Mouse (Mus musculus) layer of hippocampus, adult 8-10 months (tissue): ENCODE measurements around the gene Fry. TPM values are rescaled to one million over a fixed set of nuclear protein-coding genes. Genes with fewer than 3 reads are reported as not detected.

Source experiments
- DNase-seq, 2 experiments: peaks; one replicate each; pipeline ENCODE4 v3.0.0; 2022; ENCODE audit warnings: low spot score in 2 of 2
- total RNA-seq, 4 experiments: library from RNA; stranded (reverse); gene quantifications; 2 replicates each; pipeline ENCODE4 v1.2.4; 2022

The Fry gene
- total RNA-seq, 4 experiments from 2014 or later = 173 to 253 (median 207) TPM

- no peak for DNase-seq
Measured at GRCm38 (mm10) chr5:150384272-150385215, 266.1 kb downstream of the Fry start.

- DNase-seq = no peak
Measured at GRCm38 (mm10) chr5:150385224-150385623, 266.8 kb downstream of the Fry start.

GRCm38 (mm10) chr5:150388623-150389022, 270.2 kb downstream of the Fry start:
- DNase-seq = no peak

GRCm38 (mm10) chr5:150389589-150390377, 271.3 kb downstream of the Fry start:
- no peak for DNase-seq

- DNase-seq = no peak
Measured at GRCm38 (mm10) chr5:150390422-150390821, 272.0 kb downstream of the Fry start.

- no peak for DNase-seq
Measured at GRCm38 (mm10) chr5:150394645-150395044, 276.2 kb downstream of the Fry start.

GRCm38 (mm10) chr5:150402832-150403447, 284.5 kb downstream of the Fry start:
- no peak for DNase-seq

- no peak for DNase-seq
Measured at GRCm38 (mm10) chr5:150404867-150405266, 286.4 kb downstream of the Fry start.

- no peak for DNase-seq
Measured at GRCm38 (mm10) chr5:150408979-150409378, 290.5 kb downstream of the Fry start.

GRCm38 (mm10) chr5:150409451-150410045, 291.1 kb downstream of the Fry start:
- DNase-seq = no peak

GRCm38 (mm10) chr5:150412750-150413450, 294.5 kb downstream of the Fry start:
- DNase-seq = no peak

GRCm38 (mm10) chr5:150414823-150415222, 296.4 kb downstream of the Fry start:
- DNase-seq = no peak

- DNase-seq = no peak
Measured at GRCm38 (mm10) chr5:150417223-150417622, 298.8 kb downstream of the Fry start.

GRCm38 (mm10) chr5:150418035-150418434, 299.6 kb downstream of the Fry start:
- DNase-seq = no peak

- DNase-seq = no peak
Measured at GRCm38 (mm10) chr5:150425038-150425437, 306.6 kb downstream of the Fry start.

- DNase-seq = peak in 1 of 2 experiments; percentile 49
Measured at GRCm38 (mm10) chr5:150426595-150426994, 308.1 kb downstream of the Fry start.

GRCm38 (mm10) chr5:150431286-150431685, 312.8 kb downstream of the Fry start:
- DNase-seq = no peak

- DNase-seq = no peak
Measured at GRCm38 (mm10) chr5:150432960-150433359, 314.5 kb downstream of the Fry start.

GRCm38 (mm10) chr5:150436629-150437389, 318.4 kb downstream of the Fry start:
- peak; percentile 33 to 51 for DNase-seq

GRCm38 (mm10) chr5:150441690-150442089, 323.2 kb downstream of the Fry start:
- peak in 1 of 2 experiments; percentile 37 for DNase-seq
